Mouse (Mus musculus): ENCODE results near the gene AU040320. TPM values are rescaled to one million over a fixed set of nuclear protein-coding genes. Genes with fewer than 3 reads are reported as not detected.

AU040320 gene
- polyA plus RNA-seq, 1 experiment = 56.6 TPM

DNA sequence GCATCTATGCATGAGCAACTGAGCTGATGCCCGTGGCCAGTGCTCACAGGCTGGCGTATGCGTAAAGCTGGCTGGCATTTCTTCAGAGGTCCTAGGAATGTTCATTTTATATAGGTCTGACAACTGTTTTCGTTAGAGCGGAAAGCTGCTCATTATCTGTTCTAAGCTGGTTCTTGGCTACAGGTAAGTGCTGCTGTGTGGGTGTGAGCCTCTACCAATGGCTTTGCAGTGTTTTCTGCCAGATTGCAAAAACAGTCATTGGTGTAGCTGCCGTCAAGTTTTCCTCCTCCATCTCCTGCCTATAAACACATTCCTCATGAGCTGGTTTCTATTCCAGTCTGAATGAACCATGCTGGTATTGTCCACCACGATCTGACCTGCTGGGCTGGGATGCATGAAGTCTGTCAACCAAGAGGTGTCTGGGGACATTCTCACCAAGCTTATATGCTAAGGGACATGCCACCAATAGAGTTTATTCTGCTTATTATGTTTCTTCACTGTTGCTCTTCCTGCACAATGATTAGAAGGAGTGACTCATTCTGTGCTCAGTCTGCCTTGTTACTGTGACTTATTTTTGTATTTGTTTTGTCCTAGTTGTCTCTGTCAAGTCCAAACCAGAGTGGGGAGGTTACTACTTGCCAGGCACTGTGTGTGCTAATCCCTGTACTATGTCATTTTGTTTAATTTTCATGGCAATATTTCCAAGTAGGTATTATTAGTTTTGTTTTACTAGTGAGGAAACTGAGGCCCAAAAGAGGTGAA, 39.2 kb downstream of the AU040320 start:
- TF ChIP-seq POLR2A (IDR thresholded peaks at IDR 0.05; ENCODE audit: low read depth, low read length) (no peak), CTCF (conservative IDR thresholded peaks at IDR 0.05; ENCODE audit: insufficient read depth, insufficient read length, low read depth, low read length) (no peak)
- Histone ChIP-seq H3K4me3 (ENCODE audit: insufficient read depth, low read depth, low read length) (no peak overlapping the region), H3K27ac (ENCODE audit: insufficient read depth, low read depth, low read length) (no peak overlapping the region), H3K4me1 (ENCODE audit: control insufficient read depth, insufficient read depth, low read length) (no peaks in the 10 kb centered on the region), H3K27me3 (replicated peaks; ENCODE audit: control insufficient read depth, insufficient read depth, low read length) (no peaks in the 10 kb centered on the region), H3K36me3 (ENCODE audit: control insufficient read depth, insufficient read depth, low read length) (peaks cover 2% of the 10 kb centered on the region; the same call in 1 of the 2 replicates)
- no peak for DNase-seq
- WGBS = 90% methylated on average over 7 of the region's 7 CpGs

- TF ChIP-seq CTCF (conservative IDR thresholded peaks at IDR 0.05; ENCODE audit: insufficient read depth, insufficient read length, low read depth, low read length) (no peak), POLR2A (IDR thresholded peaks at IDR 0.05; ENCODE audit: low read depth, low read length) (no peak)
- Histone ChIP-seq H3K27me3 (replicated peaks; ENCODE audit: control insufficient read depth, insufficient read depth, low read length) (no peaks in the 10 kb centered on the region), H3K4me3 (ENCODE audit: insufficient read depth, low read depth, low read length) (no peak overlapping the region), H3K27ac (ENCODE audit: insufficient read depth, low read depth, low read length) (no peak overlapping the region), H3K36me3 (ENCODE audit: control insufficient read depth, insufficient read depth, low read length) (no peaks in the 10 kb centered on the region), H3K4me1 (ENCODE audit: control insufficient read depth, insufficient read depth, low read length) (no peaks in the 10 kb centered on the region)
- no peak for DNase-seq
- WGBS = 92% methylated on average over 8 of the region's 8 CpGs
These were observed 48.8 kb downstream of the AU040320 start for GRCm38 (mm10) chr4:126802174-126802573.

DNA sequence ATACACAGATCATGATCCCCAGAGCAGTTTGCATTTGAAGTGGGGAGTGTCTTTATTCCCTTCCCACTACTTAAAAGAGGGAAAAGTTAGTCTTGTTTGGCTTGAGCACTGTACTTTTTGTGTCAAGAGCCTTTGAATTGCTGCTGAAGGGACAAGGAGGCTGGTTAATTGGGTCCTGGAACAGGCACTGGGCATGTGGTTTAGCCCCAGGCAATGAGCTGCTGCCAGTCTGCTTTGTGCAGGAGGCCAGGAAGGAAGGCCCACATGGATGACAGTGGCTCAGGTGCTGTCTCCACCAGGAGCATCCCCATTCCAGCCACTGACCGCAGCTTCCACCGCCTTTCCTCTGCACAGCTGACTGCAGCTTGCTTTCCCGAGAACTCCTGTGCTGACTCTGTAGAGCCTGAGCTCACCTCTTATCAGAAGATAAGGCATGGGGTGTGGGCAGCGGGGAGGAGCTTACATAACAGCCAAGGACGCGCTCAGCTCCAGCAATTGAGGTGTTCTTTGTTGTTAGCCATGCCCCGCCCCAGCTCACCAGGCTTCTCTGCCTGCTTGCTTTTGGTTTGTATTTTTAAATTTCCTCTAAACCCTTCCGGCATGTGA, 50.0 kb downstream of the AU040320 start:
- 59% methylated on average over 8 of the region's 8 CpGs for WGBS
- Histone ChIP-seq H3K4me3 (ENCODE audit: insufficient read depth, low read depth, low read length) (no peak overlapping the region), H3K27ac (ENCODE audit: insufficient read depth, low read depth, low read length) (no peak overlapping the region), H3K4me1 (ENCODE audit: control insufficient read depth, insufficient read depth, low read length) (no peaks in the 10 kb centered on the region), H3K36me3 (ENCODE audit: control insufficient read depth, insufficient read depth, low read length) (no peaks in the 10 kb centered on the region), H3K27me3 (replicated peaks; ENCODE audit: control insufficient read depth, insufficient read depth, low read length) (no peaks in the 10 kb centered on the region)
- DNase-seq = peak; percentile 24
- TF ChIP-seq POLR2A (IDR thresholded peaks at IDR 0.05; ENCODE audit: low read depth, low read length) (no peak), CTCF (conservative IDR thresholded peaks at IDR 0.05; ENCODE audit: insufficient read depth, insufficient read length, low read depth, low read length) (no peak)

DNA sequence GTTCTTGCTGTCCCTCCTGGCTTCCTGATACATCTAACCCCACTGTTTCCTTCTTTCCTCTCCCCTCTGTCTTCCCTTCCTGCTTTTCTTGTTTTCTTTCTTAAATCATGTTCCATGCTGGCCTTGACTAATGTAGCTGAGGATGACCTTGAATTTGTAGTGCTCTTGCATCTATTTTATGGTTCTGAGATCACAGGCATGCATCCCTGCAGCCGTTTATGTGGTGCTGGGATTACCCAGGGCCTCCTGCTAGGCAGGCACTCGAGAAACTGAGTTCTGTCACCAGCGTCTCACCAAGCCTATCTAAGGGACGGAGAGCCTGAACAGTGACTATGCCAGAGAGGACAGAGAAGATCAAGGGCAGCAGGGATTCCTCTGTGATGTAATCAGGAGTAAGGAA, 52.4 kb downstream of the AU040320 start:
- TF ChIP-seq POLR2A (IDR thresholded peaks at IDR 0.05; ENCODE audit: low read depth, low read length) = no peak
- TF ChIP-seq CTCF (conservative IDR thresholded peaks at IDR 0.05; ENCODE audit: insufficient read depth, insufficient read length, low read depth, low read length) = no peak
- H3K27ac ChIP-seq (ENCODE audit: insufficient read depth, low read depth, low read length) = no peak overlapping the region
- no peak for DNase-seq
- 64% methylated on average over 4 of the region's 4 CpGs for whole genome bisulfite sequencing
- no peaks in the 10 kb centered on the region for H3K27me3 ChIP-seq (replicated peaks; ENCODE audit: control insufficient read depth, insufficient read depth, low read length)
- H3K4me3 ChIP-seq (ENCODE audit: insufficient read depth, low read depth, low read length) = no peak overlapping the region
- H3K4me1 ChIP-seq (ENCODE audit: control insufficient read depth, insufficient read depth, low read length) = no peaks in the 10 kb centered on the region
- H3K36me3 ChIP-seq (ENCODE audit: control insufficient read depth, insufficient read depth, low read length) = no peaks in the 10 kb centered on the region

DNA sequence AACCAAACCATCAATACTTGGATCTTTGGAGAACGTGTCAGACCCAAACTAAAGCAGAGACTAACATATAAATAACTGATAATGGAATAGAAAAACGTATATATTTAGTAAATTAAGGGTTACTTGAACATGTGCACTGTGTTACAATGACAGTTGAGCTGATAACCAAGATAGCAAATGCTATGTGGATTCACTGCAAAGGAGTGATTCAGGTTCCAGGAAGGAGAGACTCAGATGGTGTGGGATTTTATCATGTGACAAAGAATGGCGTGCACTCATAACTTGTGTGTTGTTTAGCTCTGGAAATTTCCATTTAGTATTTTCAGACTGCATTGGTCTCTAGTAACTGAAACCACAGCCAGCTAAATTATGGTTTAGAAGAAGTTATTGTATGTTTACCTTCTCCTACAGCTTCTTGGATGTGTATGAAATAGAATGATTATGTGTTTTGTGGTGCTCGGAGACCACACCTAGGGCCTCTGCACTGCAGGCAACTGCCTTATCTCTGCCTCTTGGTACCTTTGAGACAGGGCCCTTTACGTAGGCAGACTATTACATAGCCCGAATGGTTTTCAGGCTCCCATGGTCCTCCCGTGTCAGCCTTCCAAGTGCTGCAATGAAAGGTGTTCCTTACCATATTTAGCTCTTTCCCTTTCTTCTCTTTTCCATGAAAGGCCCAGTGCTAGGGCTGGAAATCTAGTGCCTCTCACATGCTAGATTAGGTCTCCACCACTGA, 53.5 kb downstream of the AU040320 start:
- Histone ChIP-seq H3K27me3 (replicated peaks; ENCODE audit: control insufficient read depth, insufficient read depth, low read length) (no peaks in the 10 kb centered on the region), H3K4me3 (ENCODE audit: insufficient read depth, low read depth, low read length) (no peak overlapping the region), H3K36me3 (ENCODE audit: control insufficient read depth, insufficient read depth, low read length) (no peaks in the 10 kb centered on the region), H3K27ac (ENCODE audit: insufficient read depth, low read depth, low read length) (no peak overlapping the region), H3K4me1 (ENCODE audit: control insufficient read depth, insufficient read depth, low read length) (no peaks in the 10 kb centered on the region)
- 92% methylated on average over 7 of the region's 7 CpGs for WGBS
- no peak for DNase-seq
- TF ChIP-seq CTCF (conservative IDR thresholded peaks at IDR 0.05; ENCODE audit: insufficient read depth, insufficient read length, low read depth, low read length) (no peak), POLR2A (IDR thresholded peaks at IDR 0.05; ENCODE audit: low read depth, low read length) (no peak)

DNA sequence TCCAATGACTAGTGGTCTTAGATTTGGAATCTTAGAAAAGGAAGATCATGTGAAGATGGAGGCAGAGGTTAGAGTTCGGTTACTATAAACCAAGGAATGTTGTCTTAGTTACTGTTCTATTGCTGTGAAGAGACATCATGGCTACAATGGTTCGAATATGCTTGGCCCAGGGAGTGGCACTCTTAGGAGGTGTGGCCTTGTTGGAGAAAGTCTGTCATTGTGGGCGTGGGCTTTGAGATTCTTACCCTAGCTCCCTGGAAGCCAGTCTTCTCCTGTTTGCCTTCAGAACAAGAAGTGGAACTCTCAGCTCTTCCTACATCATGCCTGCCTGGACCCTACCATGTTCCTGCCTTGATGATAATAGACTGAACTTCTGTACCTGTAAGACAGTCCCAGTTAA, 57.2 kb downstream of the AU040320 start:
- WGBS = 93% methylated on average over 3 of the region's 3 CpGs

GRCm38 (mm10) chr4:126813212-126813611, 59.9 kb downstream of the AU040320 start:
- WGBS = 57% methylated on average over 5 of the region's 5 CpGs
- H3K27ac ChIP-seq (ENCODE audit: insufficient read depth, low read depth, low read length) = no peak overlapping the region

More for the DNA sequence above, 57.2 kb downstream of the AU040320 start:
- no peaks in the 10 kb centered on the region for H3K4me1 ChIP-seq (ENCODE audit: control insufficient read depth, insufficient read depth, low read length)
- no peaks in the 10 kb centered on the region for H3K36me3 ChIP-seq (ENCODE audit: control insufficient read depth, insufficient read depth, low read length)
- no peak for DNase-seq
- no peak overlapping the region for H3K4me3 ChIP-seq (ENCODE audit: insufficient read depth, low read depth, low read length)
- no peaks in the 10 kb centered on the region for H3K27me3 ChIP-seq (replicated peaks; ENCODE audit: control insufficient read depth, insufficient read depth, low read length)
- no peak overlapping the region for H3K27ac ChIP-seq (ENCODE audit: insufficient read depth, low read depth, low read length)
- TF ChIP-seq POLR2A (IDR thresholded peaks at IDR 0.05; ENCODE audit: low read depth, low read length) (no peak), CTCF (conservative IDR thresholded peaks at IDR 0.05; ENCODE audit: insufficient read depth, insufficient read length, low read depth, low read length) (no peak)

More at GRCm38 (mm10) chr4:126813212-126813611, 59.9 kb downstream of the AU040320 start:
- no peaks in the 10 kb centered on the region for H3K4me1 ChIP-seq (ENCODE audit: control insufficient read depth, insufficient read depth, low read length)
- no peaks in the 10 kb centered on the region for H3K27me3 ChIP-seq (replicated peaks; ENCODE audit: control insufficient read depth, insufficient read depth, low read length)
- H3K4me3 ChIP-seq (ENCODE audit: insufficient read depth, low read depth, low read length) = no peak overlapping the region
- no peak for DNase-seq
- TF ChIP-seq CTCF (conservative IDR thresholded peaks at IDR 0.05; ENCODE audit: insufficient read depth, insufficient read length, low read depth, low read length) (no peak), POLR2A (IDR thresholded peaks at IDR 0.05; ENCODE audit: low read depth, low read length) (no peak)
- no peaks in the 10 kb centered on the region for H3K36me3 ChIP-seq (ENCODE audit: control insufficient read depth, insufficient read depth, low read length)
